Mouse (Mus musculus) layer of hippocampus, adult 8-10 months (tissue): ENCODE results near the gene Htr5b. TPM values are rescaled to one million over a fixed set of nuclear protein-coding genes. Genes with fewer than 3 reads are reported as not detected.

Experiments used
- DNase-seq, 2 experiments: peaks; one replicate each; pipeline ENCODE4 v3.0.0; 2022; ENCODE audit warnings: low spot score in 2 of 2
- total RNA-seq, 4 experiments: library from RNA; stranded (reverse); gene quantifications; 2 replicates each; pipeline ENCODE4 v1.2.4; 2022

Htr5b gene
- total RNA-seq, 4 experiments from 2014 or later: 6.3 to 7.2 (median 6.7) TPM

DNA sequence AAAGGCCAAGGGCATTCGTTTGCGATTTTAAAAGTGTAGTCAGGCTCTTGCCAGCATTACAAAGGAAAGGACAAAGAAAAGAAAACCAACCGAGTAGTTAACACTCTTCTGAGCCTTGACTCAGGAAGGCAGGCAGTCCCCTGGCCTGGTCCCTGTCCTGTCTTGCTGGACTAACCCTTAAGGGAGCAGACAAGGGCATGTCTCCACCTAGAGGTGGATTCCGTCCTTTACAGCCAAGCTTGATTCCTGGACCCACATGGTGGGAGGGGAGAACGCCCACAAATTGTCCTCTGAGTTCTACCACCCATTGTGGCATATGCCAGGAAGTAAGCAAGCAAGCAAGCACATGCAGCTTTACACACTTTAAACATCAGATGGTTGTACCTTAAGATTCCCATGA is 38.0 kb downstream of the Htr5b start:
- peak; percentile 22 to 34 for DNase-seq

DNA sequence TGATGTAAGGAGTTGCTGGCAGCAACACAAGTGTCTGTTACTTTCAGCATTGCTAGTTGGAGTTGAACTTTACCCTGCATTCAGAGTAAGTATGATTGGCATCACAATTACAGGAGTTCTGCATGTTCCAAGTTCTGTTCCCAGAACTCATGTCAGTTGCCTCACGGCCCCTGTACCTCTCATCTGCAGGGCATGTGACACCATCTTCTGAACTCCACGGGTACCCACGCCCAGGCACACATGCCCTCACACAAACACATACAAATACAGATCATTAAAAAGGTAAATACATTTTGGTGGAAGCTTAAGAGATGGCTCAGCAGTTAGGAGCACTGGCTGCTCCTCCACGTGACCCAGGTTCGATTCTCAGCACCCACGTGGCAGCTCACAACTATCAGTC is 41.5 kb downstream of the Htr5b start:
- no peak for DNase-seq

DNA sequence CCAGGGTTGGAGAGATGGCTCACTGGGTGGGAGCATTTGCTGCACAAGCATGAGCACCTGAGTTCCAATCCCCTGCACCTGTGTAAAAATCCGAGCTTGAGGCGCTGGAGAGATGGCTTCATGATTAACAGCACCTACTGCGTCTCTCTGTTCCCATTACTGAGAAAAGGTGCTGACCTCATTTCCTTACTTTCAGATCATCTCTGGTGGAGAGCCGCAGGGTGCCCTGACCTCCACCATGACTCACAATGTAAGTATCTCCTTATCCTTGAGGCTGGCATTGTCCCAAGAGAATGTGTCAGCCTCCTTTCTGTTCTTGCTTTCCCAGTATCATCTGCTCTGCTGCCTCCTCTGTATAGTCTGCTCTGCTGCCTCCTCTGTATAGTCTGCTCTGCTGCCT is 45.2 kb downstream of the Htr5b start:
- no peak for DNase-seq

DNA sequence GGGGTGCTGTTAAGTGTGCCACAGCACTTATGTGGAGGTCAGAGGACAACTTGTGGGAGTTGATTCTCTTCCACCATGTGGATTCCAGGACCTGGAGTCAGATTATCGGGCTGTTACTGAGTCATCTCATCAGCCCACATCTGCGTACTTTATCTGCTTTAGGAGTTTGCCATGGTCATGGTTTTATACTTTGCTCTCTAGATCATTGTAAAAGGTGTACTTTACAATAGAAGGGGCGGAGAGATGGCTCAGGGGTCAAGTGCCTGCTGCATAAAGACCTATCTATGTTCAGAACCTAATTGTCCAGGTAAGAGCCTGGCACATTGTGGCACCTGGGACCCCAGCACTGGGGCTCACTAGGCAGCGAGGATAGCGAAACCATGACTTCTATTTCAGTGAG is 48.9 kb downstream of the Htr5b start:
- DNase-seq: no peak

DNA sequence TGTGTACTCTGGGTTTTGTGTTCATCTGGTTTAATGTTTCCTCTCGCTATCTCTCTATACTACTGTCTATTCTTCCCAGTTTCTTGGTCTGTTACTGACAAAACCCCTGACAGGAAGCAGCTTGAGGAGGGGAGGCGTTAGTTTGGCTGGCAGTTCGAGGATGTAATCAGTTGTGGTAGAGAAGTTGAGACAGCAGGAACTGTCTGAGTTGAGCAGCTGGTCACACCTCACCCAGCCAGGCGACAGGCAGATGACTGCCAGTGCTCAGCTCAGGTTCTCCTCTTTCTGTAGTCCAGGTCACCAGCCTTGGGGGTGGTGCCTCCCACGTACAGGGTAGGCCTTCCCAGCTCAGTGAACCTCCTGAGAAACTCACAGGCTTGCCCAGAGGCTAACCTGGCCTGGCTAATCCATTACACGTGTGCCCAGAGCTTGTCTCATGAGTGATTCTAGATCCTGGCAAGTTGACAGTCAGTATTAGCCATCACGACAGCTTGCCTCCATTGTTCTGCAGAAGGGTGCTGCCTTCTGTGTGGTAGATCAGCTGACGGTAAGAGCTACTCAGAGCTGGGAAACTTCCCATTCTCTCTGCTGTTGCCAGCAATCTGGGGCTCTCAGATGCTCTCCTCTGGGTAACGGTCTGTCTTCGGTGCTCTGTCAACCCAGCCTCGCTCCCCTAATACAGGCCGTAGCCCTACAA is 49.8 kb downstream of the Htr5b start:
- DNase-seq: peak; percentile 77 to 82

DNA sequence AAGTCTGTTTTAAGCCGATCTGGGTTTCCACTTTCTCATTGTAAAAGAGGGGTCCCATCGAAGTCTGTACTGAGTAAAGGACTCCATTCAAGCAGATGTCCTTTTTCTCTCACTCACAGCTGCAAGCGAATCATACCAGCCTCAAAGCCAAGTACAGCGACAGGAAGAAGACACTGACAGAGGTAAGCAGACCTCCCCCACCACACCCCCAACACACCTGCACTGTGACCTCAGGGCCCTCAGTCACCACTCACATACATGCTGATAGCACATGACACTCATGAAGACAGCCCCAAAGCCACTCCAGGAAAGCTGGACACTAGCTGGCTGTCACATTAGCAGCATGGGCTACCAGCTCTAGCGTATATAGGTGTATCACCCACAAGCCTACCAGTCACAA is 50.5 kb downstream of the Htr5b start:
- DNase-seq: no peak

DNA sequence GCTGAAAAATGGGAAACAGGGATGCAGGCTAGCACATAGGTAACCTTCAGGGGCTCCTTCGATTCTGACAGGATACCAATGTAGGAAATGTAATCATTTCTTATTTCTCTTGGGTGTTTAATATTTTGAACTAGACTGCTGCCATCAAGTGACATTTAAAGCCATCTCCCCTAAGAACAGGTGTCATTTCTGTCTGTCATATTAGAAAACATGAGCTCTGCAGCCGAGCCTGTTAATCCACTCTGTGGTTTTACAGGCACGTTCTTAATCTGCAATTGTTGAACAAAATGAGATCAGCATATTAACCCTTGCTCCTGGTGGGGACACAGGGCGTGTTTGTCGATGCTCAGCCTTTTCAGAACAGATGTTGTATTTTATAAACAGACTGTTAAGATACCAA is 56.8 kb downstream of the Htr5b start:
- DNase-seq: no peak

DNA sequence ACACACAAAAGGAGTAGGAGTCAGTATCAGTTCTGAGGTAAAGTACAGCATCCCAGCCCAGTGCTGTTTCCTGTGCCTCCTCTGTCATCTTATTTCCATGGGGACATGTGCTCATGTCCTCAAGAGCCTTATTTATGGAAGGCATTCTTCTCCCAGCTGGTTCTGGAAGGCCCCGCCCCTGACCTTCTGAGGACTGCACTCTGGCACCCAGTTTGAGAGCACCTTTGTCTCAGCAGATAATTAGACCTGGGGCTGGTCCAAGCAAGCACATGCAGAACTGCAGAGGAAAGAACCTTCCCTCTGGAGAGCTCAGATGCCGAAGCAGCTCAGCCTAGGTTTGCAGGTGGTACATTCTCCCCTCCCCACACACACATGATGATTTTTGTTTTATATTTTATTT is 60.0 kb downstream of the Htr5b start:
- no peak for DNase-seq

DNA sequence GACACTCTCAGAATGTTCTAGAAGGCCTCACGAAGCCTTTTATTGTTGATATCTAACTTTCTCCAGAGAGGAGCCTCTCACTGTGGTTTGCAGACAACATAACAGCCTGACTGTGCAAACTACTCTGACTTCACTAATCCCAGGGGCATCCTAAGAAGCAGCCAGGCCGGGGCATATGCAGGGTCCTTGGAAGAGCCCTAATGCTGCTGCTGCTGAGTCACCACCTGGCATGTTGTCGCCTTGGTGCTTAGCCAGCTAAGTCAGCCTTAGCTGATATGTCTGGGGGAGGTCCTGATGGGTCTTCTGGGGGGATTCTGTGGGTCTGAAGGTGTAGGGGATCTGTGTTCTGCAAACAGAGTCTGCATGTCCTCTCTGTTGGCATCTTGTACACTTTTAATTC is 62.0 kb downstream of the Htr5b start:
- DNase-seq: no peak

DNA sequence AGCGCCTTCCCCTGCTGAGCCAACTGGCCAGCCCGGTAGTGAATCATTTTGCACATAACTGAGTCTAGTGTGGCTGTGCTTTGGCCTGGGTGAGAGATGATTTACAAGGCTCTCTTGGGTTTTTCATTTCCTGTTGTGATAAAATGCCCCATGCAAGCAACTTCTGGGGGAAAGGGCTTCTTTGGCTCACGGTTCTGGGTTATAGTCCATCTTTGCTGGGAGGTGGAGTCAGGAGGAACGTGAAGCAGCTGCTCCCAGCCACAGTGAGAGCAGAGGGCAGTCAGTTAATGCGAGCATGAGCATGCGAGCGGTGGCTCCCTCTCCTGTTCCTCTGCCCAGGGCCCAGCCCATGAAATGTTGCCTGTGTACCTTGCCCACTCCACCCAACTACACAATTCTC is 64.5 kb downstream of the Htr5b start:
- DNase-seq: no peak

DNA sequence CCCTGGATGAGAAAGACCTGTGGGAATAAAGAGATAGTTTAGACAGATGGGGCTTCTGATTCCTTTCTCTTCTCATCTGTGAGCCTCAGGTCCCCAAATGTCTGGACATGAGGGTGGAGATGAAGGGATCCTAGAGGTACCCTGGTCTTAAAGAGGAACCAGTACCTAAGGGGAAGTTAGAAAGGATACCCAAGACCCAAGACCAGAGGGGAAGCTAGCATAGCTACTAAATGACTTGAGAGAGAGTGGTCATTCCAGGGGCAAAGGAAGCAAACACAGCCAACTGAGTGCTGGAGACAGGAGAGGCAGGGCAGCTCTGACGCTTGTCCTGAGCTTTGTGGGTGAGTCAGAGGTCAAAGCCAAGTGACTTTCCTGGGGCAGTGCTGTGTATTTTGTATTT is 65.6 kb downstream of the Htr5b start:
- no peak for DNase-seq

DNA sequence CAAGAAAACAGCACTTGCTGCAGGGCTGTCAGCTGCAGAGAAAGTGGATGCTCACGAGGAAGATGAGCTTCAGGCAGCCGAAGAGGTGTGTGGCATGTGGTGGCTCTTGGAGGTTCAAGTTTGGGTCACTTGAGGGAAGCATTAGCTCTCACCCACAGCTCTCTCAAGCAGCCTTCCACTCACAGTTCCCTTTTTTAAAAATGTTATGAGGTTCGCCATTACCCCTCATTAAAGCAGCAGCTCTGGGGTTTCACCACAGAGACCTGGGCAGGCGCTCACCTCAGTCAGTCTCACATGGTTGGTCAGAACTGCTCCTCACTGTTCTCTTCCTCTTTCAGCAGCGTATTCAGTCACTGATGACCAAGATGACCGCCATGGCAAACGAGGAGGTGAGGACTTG is 66.4 kb downstream of the Htr5b start:
- no peak for DNase-seq

DNA sequence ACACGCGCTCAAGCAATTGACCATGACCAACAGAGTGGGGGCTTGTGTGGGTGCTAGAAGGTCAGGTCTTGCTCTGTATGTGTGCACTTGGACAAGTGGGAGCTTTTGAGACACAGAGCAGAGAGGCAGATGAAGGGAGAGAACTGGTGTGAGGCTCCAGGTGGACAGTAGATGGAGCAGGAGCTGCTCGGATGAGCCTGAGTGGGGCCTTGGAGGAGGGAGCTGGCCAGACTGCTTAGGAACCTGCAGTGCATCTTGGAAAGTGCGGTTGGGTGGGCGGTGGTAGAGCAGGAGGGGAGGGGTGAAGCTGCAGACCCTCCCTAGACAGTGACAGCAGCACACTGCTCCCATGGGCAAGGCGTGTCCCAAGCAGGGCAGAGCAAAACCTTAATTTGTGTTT is 68.2 kb downstream of the Htr5b start:
- no peak for DNase-seq

Other genes starting within 250 kb of the Htr5b start
- gene Insig2, start 195.9 kb downstream of the Htr5b start, total RNA-seq: 10 to 100 TPM; 61.8 to 92.0 (median 70.9) TPM
- 10 to 100 TPM; 31.7 to 38.1 (median 34.2) TPM for gene Ccdc93, start 97.4 kb downstream of the Htr5b start, total RNA-seq
- gene Ddx18, start 39.5 kb upstream of the Htr5b start, total RNA-seq: 10 to 100 TPM; 24.0 to 29.4 (median 26.5) TPM